Mouse (Mus musculus): Measurements from ENCODE around the gene Tomm40.
A peak's percentile ranks its signal among the peaks of the same experiment; 100 is the strongest.

Gene Tomm40

GRCm38 (mm10) chr7:19715239-19716054 is at the start of gene Tomm40:
Tomm40 (minus strand) TSS chr7:19715438.
- DNase-seq (ENCODE audit: low spot score), result peak; percentile 100

- DNase-seq (ENCODE audit: low spot score), result no peak
Observed at GRCm38 (mm10) chr7:19764581-19764980, 49.3 kb upstream of the Tomm40 start.

GRCm38 (mm10) chr7:19763829-19764477 is 48.7 kb upstream of the Tomm40 start:
- peak; percentile 61 for DNase-seq (ENCODE audit: low spot score)

- DNase-seq (ENCODE audit: low spot score), result no peak
Observed at GRCm38 (mm10) chr7:19762283-19762682, 47.0 kb upstream of the Tomm40 start.

- DNase-seq (ENCODE audit: low spot score), result no peak
Observed at GRCm38 (mm10) chr7:19760021-19760420, 44.8 kb upstream of the Tomm40 start.

GRCm38 (mm10) chr7:19758623-19759022 is 43.4 kb upstream of the Tomm40 start:
- no peak for DNase-seq (ENCODE audit: low spot score)

GRCm38 (mm10) chr7:19755851-19756786 is 40.9 kb upstream of the Tomm40 start:
- DNase-seq (ENCODE audit: low spot score), result peak; percentile 80

GRCm38 (mm10) chr7:19755008-19755407 is 39.8 kb upstream of the Tomm40 start:
- DNase-seq (ENCODE audit: low spot score), result no peak

- DNase-seq (ENCODE audit: low spot score), result no peak
Observed at GRCm38 (mm10) chr7:19754065-19754464, 38.8 kb upstream of the Tomm40 start.

- peak; percentile 92 for DNase-seq (ENCODE audit: low spot score)
Observed at GRCm38 (mm10) chr7:19753587-19753986, 38.3 kb upstream of the Tomm40 start.

- DNase-seq (ENCODE audit: low spot score), result peak; percentile 52
Observed at GRCm38 (mm10) chr7:19752652-19753051, 37.4 kb upstream of the Tomm40 start.

- no peak for DNase-seq (ENCODE audit: low spot score)
Observed at GRCm38 (mm10) chr7:19751070-19751383, 35.8 kb upstream of the Tomm40 start.

- peak; percentile 93 for DNase-seq (ENCODE audit: low spot score)
Observed at GRCm38 (mm10) chr7:19750217-19751069, 35.2 kb upstream of the Tomm40 start, which contains the start of gene Nectin2. Nectin2 (minus strand) TSS chr7:19750483.

- DNase-seq (ENCODE audit: low spot score), result peak; percentile 97
Observed at GRCm38 (mm10) chr7:19749389-19750216, 34.4 kb upstream of the Tomm40 start.

GRCm38 (mm10) chr7:19748219-19749195 is 33.3 kb upstream of the Tomm40 start:
- DNase-seq (ENCODE audit: low spot score), result peak; percentile 37

- peak; percentile 84 for DNase-seq (ENCODE audit: low spot score)
Observed at GRCm38 (mm10) chr7:19747420-19748218, 32.4 kb upstream of the Tomm40 start.

- DNase-seq (ENCODE audit: low spot score), result no peak
Observed at GRCm38 (mm10) chr7:19746426-19747201, 31.4 kb upstream of the Tomm40 start.

GRCm38 (mm10) chr7:19745971-19746370 is 30.7 kb upstream of the Tomm40 start:
- no peak for DNase-seq (ENCODE audit: low spot score)
